Mouse (Mus musculus) E14TG2a.4 (cell line): ENCODE data around the gene Dnajb11.

Source experiments
- CTCF ChIP-seq: conservative IDR thresholded peaks from 2 replicates; pipeline ENCODE4 v1.5.1; 2014; ENCODE audit warnings: low read length
- NANOG ChIP-seq: IDR thresholded peaks from 2 replicates; pipeline ENCODE4 v1.6.1; 2014; ENCODE audit warnings: borderline replicate concordance, low read length, mixed read lengths
- POU5F1 ChIP-seq: IDR thresholded peaks from 2 replicates; pipeline ENCODE4 v1.6.1; 2014; ENCODE audit warnings: low read length, borderline replicate concordance

DNA sequence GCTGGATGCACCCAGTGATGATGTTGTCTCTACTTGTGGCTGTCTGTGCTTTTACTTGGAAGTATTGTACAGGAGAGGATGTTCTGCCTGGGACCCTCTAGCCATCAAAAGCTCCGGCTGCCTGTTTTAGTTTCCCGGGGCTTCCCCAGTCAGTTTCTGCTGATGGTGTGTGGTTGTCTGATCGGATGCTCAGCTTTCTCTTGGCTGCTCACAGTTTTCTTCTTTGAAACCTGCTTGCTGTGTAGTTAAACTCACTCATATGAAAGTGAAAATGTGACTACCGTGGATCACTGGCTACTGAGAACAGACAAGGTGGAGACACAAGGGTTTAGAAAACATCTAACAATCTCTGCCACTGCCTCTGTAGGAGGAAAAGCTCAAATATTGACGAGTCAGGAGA lies 25.8 kb downstream of the Dnajb11 start:
- TF ChIP-seq CTCF (no peak), NANOG (no peak), POU5F1 (no peak)
